29 mouse cellular contexts compared by ENCODE assay signal in genomic region chr5:98550873-98551272, GRCm38 (mm10). TPM values are rescaled to one million over a fixed set of nuclear protein-coding genes. Genes with fewer than 3 reads are reported as not detected.
DNase-seq lines count a peak whose midpoint lies in the region; ATAC-seq and TF ChIP-seq lines count a peak whose summit lies in the region.
"Had no signal": no experiment of that assay in that cellular context is flagged by ENCODE, and none has a peak within 500 bp of the region (broad histone marks: within the 10 kb centered on the region; RNA-seq: fewer than 3 reads in every experiment).

No protein-coding gene starts in this region.

- POLR2A ChIA-PET in Patski (lab: Charles Lee), result no interaction called here

- no peak for TF ChIP-seq POLR2A in CH12.LX (IDR thresholded peaks at IDR 0.05; ENCODE audit: low read depth, low read length)

- H3K27ac ChIP-seq in CH12.LX (ENCODE audit: insufficient read depth, low read depth), result no peak overlapping the region
- H3K27ac ChIP-seq in midbrain, postnatal 0 days (ENCODE audit: low read depth, low read length), result no peak overlapping the region
- H3K27ac ChIP-seq: embryonic facial prominence, embryonic 10.5 days; embryonic facial prominence, embryonic 12.5 days; forebrain, embryonic 10.5 days; forebrain, embryonic 12.5 days had no signal

- 91% methylated on average over 1 of the region's 1 CpGs for WGBS in midbrain, postnatal 0 days

- peak; percentile 56 for ATAC-seq in Patski
- ATAC-seq in midbrain, postnatal 0 days (ENCODE audit: low FRiP score), result no peak
- ATAC-seq: CD4-positive, CD25-positive, alpha-beta regulatory T cell, adult 4 months; forebrain, embryonic 14.5 days; forebrain, embryonic 16.5 days had no signal

- H3K36me3 ChIP-seq in CH12.LX (replicated peaks in 1 of 2; ENCODE audit: control insufficient read depth in 1 of 2, insufficient read depth in 1 of 2, low read length in 1 of 2), result no peaks in the 10 kb centered on the region
- H3K36me3 ChIP-seq in midbrain, postnatal 0 days (ENCODE audit: insufficient read depth, low read length), result no peaks in the 10 kb centered on the region
- H3K36me3 ChIP-seq: embryonic facial prominence, embryonic 10.5 days; embryonic facial prominence, embryonic 12.5 days; forebrain, embryonic 10.5 days; forebrain, embryonic 12.5 days had no signal

- TF ChIP-seq CTCF in CH12.LX (conservative IDR thresholded peaks at IDR 0.05 in 1 of 2, IDR thresholded peaks at IDR 0.05 in 1 of 2; ENCODE audit: low read depth in 2 of 2, low read length in 2 of 2) (no peak), Patski (IDR thresholded peaks at IDR 0.05) (no peak)
- TF ChIP-seq CTCF in midbrain, postnatal 0 days (IDR thresholded peaks at IDR 0.05), result no peak

- H3K9me3 ChIP-seq in CH12.LX (replicated peaks; ENCODE audit: low read length), result no peaks in the 10 kb centered on the region
- no peaks in the 10 kb centered on the region for H3K9me3 ChIP-seq in midbrain, postnatal 0 days (ENCODE audit: low read length)
- H3K9me3 ChIP-seq: embryonic facial prominence, embryonic 10.5 days; embryonic facial prominence, embryonic 12.5 days; forebrain, embryonic 10.5 days; forebrain, embryonic 12.5 days had no signal

- peaks cover 7 to 51% of the 10 kb centered on the region in 2 experiments for H3K4me1 ChIP-seq in CH12.LX (ENCODE audit: control insufficient read depth in 1 of 2, insufficient read depth in 2 of 2)
- no peaks in the 10 kb centered on the region for H3K4me1 ChIP-seq in midbrain, postnatal 0 days (ENCODE audit: insufficient read depth, low read length)

- DNase-seq in 3134 (ENCODE audit: extremely low read depth, insufficient read length, low spot score) (peak; percentile 47), CH12.LX (ENCODE audit: extremely low read depth) (peak; percentile 69), Patski (ENCODE audit: low read depth, low spot score) (no peak)
- DNase-seq in urinary bladder, adult 2 months (ENCODE audit: low spot score), result no peak
- no peak for DNase-seq in cerebellum, adult 11-12 months
- no peak for DNase-seq in midbrain, postnatal 0 days (ENCODE audit: low spot score)
- DNase-seq: adrenal gland, adult 2 months; adrenal gland, postnatal 10 days; adrenal gland, postnatal 25 days; B cell, adult 2 months; cerebellum, adult 11 months; cerebellum, adult 2 months; cerebellum, adult 9-10 months; cerebellum, postnatal 10 days; cerebellum, postnatal 25 days had no signal

- peak; percentile 88 for TF ChIP-seq EP300 in CH12.LX (IDR thresholded peaks at IDR 0.05; ENCODE audit: low read length)

- no peak overlapping the region for H3K9ac ChIP-seq in CH12.LX (ENCODE audit: insufficient read depth, low read depth)
- H3K9ac ChIP-seq in midbrain, postnatal 0 days (replicated peaks; ENCODE audit: low read length, poor library complexity, severe bottlenecking), result no peak overlapping the region
- H3K9ac ChIP-seq: embryonic facial prominence, embryonic 12.5 days; forebrain, embryonic 12.5 days had no signal

- H3K4me3 ChIP-seq in CH12.LX (replicated peaks in 1 of 3; ENCODE audit: low read depth in 2 of 3, low read length in 2 of 3, poor library complexity in 1 of 3), result no peak overlapping the region
- H3K4me3 ChIP-seq in midbrain, postnatal 0 days (ENCODE audit: low read depth, low read length), result no peak overlapping the region
- H3K4me3 ChIP-seq: embryonic facial prominence, embryonic 10.5 days; embryonic facial prominence, embryonic 12.5 days; forebrain, embryonic 10.5 days; forebrain, embryonic 12.5 days had no signal

- H3K27me3 ChIP-seq in CH12.LX (replicated peaks) (no peaks in the 10 kb centered on the region), Patski (no peaks in the 10 kb centered on the region)
- no peaks in the 10 kb centered on the region for H3K27me3 ChIP-seq in midbrain, postnatal 0 days (ENCODE audit: insufficient read depth, low read length)
- H3K27me3 ChIP-seq: embryonic facial prominence, embryonic 12.5 days; forebrain, embryonic 12.5 days had no signal

- no peak for TF ChIP-seq RAD21 in CH12.LX (IDR thresholded peaks at IDR 0.05; ENCODE audit: low read depth, low read length)

- CTCF ChIA-PET in Patski (lab: Charles Lee), result no interaction called here

- H3K4me2 ChIP-seq in CH12.LX (ENCODE audit: insufficient read depth, low read depth, poor library complexity, severe bottlenecking), result no peak overlapping the region; the same call in 1 of the 2 replicates
- H3K4me2 ChIP-seq in midbrain, postnatal 0 days (ENCODE audit: low read depth, low read length, poor library complexity, severe bottlenecking), result no peak overlapping the region
- H3K4me2 ChIP-seq: embryonic facial prominence, embryonic 12.5 days; forebrain, embryonic 12.5 days had no signal

- H3K79me2 ChIP-seq in CH12.LX (replicated peaks; ENCODE audit: control insufficient read depth, extremely low read depth, insufficient read depth, poor library complexity, severe bottlenecking), result no peaks in the 10 kb centered on the region

- in situ Hi-C loops in CH12.LX (cut with MboI; ENCODE audit: low pct_ligation_motif_present, low pct_unique_long_range_greater_than_20kb, low sequenced_read_pairs) (no loop called here), Patski (cut with MboI; ENCODE audit: low pct_unique_long_range_greater_than_20kb) (no loop called here)

- dilution Hi-C loops in CH12.LX (cut with MboI; ENCODE audit: extremely low pct_ligation_motif_present, extremely low pct_unique_long_range_greater_than_20kb, low sequenced_read_pairs), result no loop called here

TF ChIP-seq in CH12.LX, 34 proteins besides CTCF, POLR2A, EP300 and RAD21:
- TF ChIP-seq NRF1 (IDR thresholded peaks at IDR 0.05; ENCODE audit: low read depth, low read length), result no peak
- peak; percentile 82 for TF ChIP-seq ZNF384 (IDR thresholded peaks at IDR 0.05; ENCODE audit: low read depth, low read length)
- TF ChIP-seq MAFK (IDR thresholded peaks at IDR 0.05; ENCODE audit: insufficient replicate concordance, low read length), result no peak
- no peak for TF ChIP-seq ZKSCAN1 (IDR thresholded peaks at IDR 0.05; ENCODE audit: borderline replicate concordance, low read depth, low read length)
- peak; percentile 79 for TF ChIP-seq BHLHE40 (IDR thresholded peaks at IDR 0.05; ENCODE audit: low read depth, low read length)
- TF ChIP-seq KAT2A (IDR thresholded peaks at IDR 0.05; ENCODE audit: insufficient replicate concordance, low read length), result no peak
- TF ChIP-seq MAX (IDR thresholded peaks at IDR 0.05; ENCODE audit: low read length), result no peak
- no peak for TF ChIP-seq ELF1 (IDR thresholded peaks at IDR 0.05; ENCODE audit: low read depth, low read length)
- TF ChIP-seq ZMIZ1 (IDR thresholded peaks at IDR 0.05; ENCODE audit: low read depth, low read length), result no peak
- TF ChIP-seq UBTF (IDR thresholded peaks at IDR 0.05; ENCODE audit: low read depth, low read length), result no peak
- no peak for TF ChIP-seq CHD1 (IDR thresholded peaks at IDR 0.05; ENCODE audit: low read depth, low read length)
- TF ChIP-seq MXI1 (IDR thresholded peaks at IDR 0.05; ENCODE audit: low read depth, low read length), result no peak
- TF ChIP-seq TBP (conservative IDR thresholded peaks at IDR 0.05; ENCODE audit: low read depth, low read length), result no peak
- no peak for TF ChIP-seq E2F4 (IDR thresholded peaks at IDR 0.05; ENCODE audit: insufficient replicate concordance, low read depth, low read length)
- TF ChIP-seq USF1 (IDR thresholded peaks at IDR 0.05; ENCODE audit: low read depth, low read length), result no peak
- peak; percentile 75 for TF ChIP-seq JUND (conservative IDR thresholded peaks at IDR 0.05; ENCODE audit: low read depth, low read length)
- no peak for TF ChIP-seq RCOR1 (conservative IDR thresholded peaks at IDR 0.05; ENCODE audit: low read depth, low read length)
- no peak for TF ChIP-seq SMC3 (IDR thresholded peaks at IDR 0.05; ENCODE audit: low read depth, low read length)
- TF ChIP-seq TCF12 (IDR thresholded peaks at IDR 0.05; ENCODE audit: low read depth, low read length), result peak; percentile 87
- no peak for TF ChIP-seq GABPA (IDR thresholded peaks at IDR 0.05; ENCODE audit: insufficient replicate concordance, low read depth, low read length)
- TF ChIP-seq MAZ (IDR thresholded peaks at IDR 0.05; ENCODE audit: low read depth, low read length), result no peak
- TF ChIP-seq ETS1 (conservative IDR thresholded peaks at IDR 0.05; ENCODE audit: low read depth, low read length), result peak; percentile 94
- TF ChIP-seq USF2 (conservative IDR thresholded peaks at IDR 0.05; ENCODE audit: low read depth, low read length), result no peak
- TF ChIP-seq IRF4 (IDR thresholded peaks at IDR 0.05; ENCODE audit: low read depth, low read length), result peak; percentile 41; the same call in 1 of the 2 replicates
- peak; percentile 79 for TF ChIP-seq MEF2A (IDR thresholded peaks at IDR 0.05; ENCODE audit: borderline replicate concordance, low read depth, low read length)
- TF ChIP-seq JUN (IDR thresholded peaks at IDR 0.05; ENCODE audit: insufficient read depth, low read depth, low read length), result peak; percentile 51; the same call in 1 of the 2 replicates
- TF ChIP-seq CHD2 (IDR thresholded peaks at IDR 0.05; ENCODE audit: low read length), result peak; percentile 60; the same call in 1 of the 2 replicates
- TF ChIP-seq MYC (IDR thresholded peaks at IDR 0.05; ENCODE audit: low read depth, low read length), result no peak
- no peak for TF ChIP-seq POLR2AphosphoS2 (IDR thresholded peaks at IDR 0.05; ENCODE audit: low read depth, low read length)

RNA-seq across cellular contexts. Expression of gene Gm11111, which starts 1.6 kb away (rescaled TPM):
- not detected in 2 replicates for total RNA-seq in CH12.LX (2012; rRNA removed)
- total RNA-seq in CH12.LX (2014; rRNA removed), result not detected in 2 replicates
- not detected in 2 replicates for polyA plus RNA-seq in CH12.LX (2012; ENCODE audit: insufficient read length, low read depth)
- polyA plus RNA-seq in Patski (2021), result not detected
- not detected in 2 replicates for polyA plus RNA-seq in urinary bladder, adult 2 months (2012; rRNA removed)
- total RNA-seq in midbrain, postnatal 0 days (2014; rRNA removed), result not detected in 2 replicates
- polyA plus RNA-seq in midbrain, postnatal 0 days (2015; fragmentation: Nextera tagmentation; extraction: Ambion mirVana), result not detected in 2 replicates
- total RNA-seq: adrenal gland, adult 2 months; adrenal gland, postnatal 10 days; adrenal gland, postnatal 25 days; adrenal gland, postnatal 4 days; ES-E14; MEL had no signal
- polyA plus RNA-seq: adrenal gland, adult 2 months; brain, embryonic 14.5 days; CD4-positive, CD25-positive, alpha-beta regulatory T cell, adult 4 months; cerebellum, adult 2 months; cortical plate, adult 2 months; embryonic facial prominence, embryonic 10.5 days; embryonic facial prominence, embryonic 12.5 days; embryonic facial prominence, embryonic 14.5 days; forebrain, embryonic 10.5 days; forebrain, embryonic 12.5 days; forebrain, embryonic 14.5 days; forebrain, embryonic 16.5 days; frontal cortex, adult 2 months had no signal

Comparison
In these comparisons a context has a peak if more than half of its experiments do, and no peak if none do; other contexts are left out.
1. DNase-seq: peak in 3134 (single experiment) and CH12.LX (single experiment); none in Patski (single experiment), urinary bladder, adult 2 months (single experiment), cerebellum, adult 11-12 months (single experiment) and midbrain, postnatal 0 days (single experiment).